Mouse (Mus musculus) forebrain, embryonic 11.5 days (tissue): ENCODE measurements around the gene Prss30. TPM values are rescaled to one million over a fixed set of nuclear protein-coding genes. Genes with fewer than 3 reads are reported as not detected.

Experiments used
- ATAC-seq: fragments of 200-750 bp; cut with Nextera tagmentation; replicated peaks from 2 replicates; pipeline ENCODE4 v1.8.0; 2017; ENCODE audit warnings: moderate TSS enrichment; ENCODE audit not compliant: low FRiP score
- DNase-seq: peaks from one replicate; pipeline ENCODE4 v3.0.0-alpha.2; 2017; ENCODE audit warnings: low spot score
- H3K27ac ChIP-seq: fragments of 300-500 bp; sonication (generic); 2 replicates; pipeline ENCODE4 v1.5.1; 2014; ENCODE audit warnings: low read depth, low read length
- H3K27me3 ChIP-seq: fragments of 300-500 bp; sonication (generic); 2 replicates; pipeline ENCODE4 v1.6.1; 2014; ENCODE audit warnings: mild to moderate bottlenecking, low read length, mixed read lengths; ENCODE audit not compliant: control insufficient read depth, insufficient read depth
- H3K36me3 ChIP-seq: fragments of 300-500 bp; sonication (generic); 2 replicates; pipeline ENCODE4 v1.6.1; 2014; ENCODE audit warnings: mild to moderate bottlenecking, low read length, moderate library complexity, mixed read lengths; ENCODE audit not compliant: control insufficient read depth, insufficient read depth
- H3K4me1 ChIP-seq: fragments of 300-500 bp; sonication (generic); replicated peaks from 2 replicates; pipeline ENCODE4 v1.6.1; 2014; ENCODE audit warnings: low read length, mixed read lengths; ENCODE audit not compliant: control insufficient read depth, insufficient read depth
- H3K4me2 ChIP-seq: fragments of 300-500 bp; sonication (generic); 2 replicates; pipeline ENCODE4 v1.6.1; 2014; ENCODE audit warnings: low read depth, mild to moderate bottlenecking, low read length, moderate library complexity, mixed read lengths; ENCODE audit not compliant: severe bottlenecking
- H3K4me3 ChIP-seq: fragments of 300-500 bp; sonication (generic); 2 replicates; pipeline ENCODE4 v1.5.1; 2014; ENCODE audit warnings: low read depth, low read length
- H3K9ac ChIP-seq: fragments of 300-500 bp; sonication (generic); 2 replicates; pipeline ENCODE4 v1.6.1; 2014; ENCODE audit warnings: low read length
- H3K9me3 ChIP-seq: fragments of 300-500 bp; sonication (generic); 2 replicates; pipeline ENCODE4 v1.6.1; 2016; ENCODE audit warnings: low read length, mixed read lengths; ENCODE audit not compliant: control insufficient read depth
- WGBS: fragments of 180-500 bp; shearing (Covaris S2); extraction: QIAGEN DNeasy Blood & Tissue Kit; methylation state at CpG from one replicate; pipeline ENCODE4 v1.1.7; 2014; 5-methylcytosine and 5-hydroxymethylcytosine counted together
- polyA plus RNA-seq: library from polyadenylated mRNA; unstranded; fragments of >200 nt; fragmentation: Nextera tagmentation; extraction: Ambion mirVana; gene quantifications from 2 replicates; pipeline ENCODE4 v1.2.1, GENCODE M21; 2014

Gene Prss30
- polyA plus RNA-seq, 1 experiment from 2014 or later: not detected

DNA sequence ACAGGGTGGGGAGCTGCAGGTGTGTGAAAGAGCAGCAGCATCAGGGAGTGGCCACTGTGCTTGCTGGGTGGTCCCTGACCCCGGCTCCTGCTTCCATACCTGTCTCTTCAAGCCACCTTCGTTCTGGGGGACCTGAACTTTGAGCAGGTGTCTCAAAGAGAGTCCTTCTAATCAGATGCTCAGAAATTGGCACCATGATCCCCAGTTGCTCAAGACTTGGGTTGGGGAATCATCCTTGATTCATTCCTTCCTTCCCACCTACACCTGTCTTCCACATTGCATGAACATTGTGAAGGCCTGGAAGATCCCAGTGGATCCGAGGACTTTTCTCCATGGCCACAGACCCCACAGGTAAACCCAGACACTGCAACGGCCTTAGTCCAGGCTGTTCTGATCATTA lies 27.7 kb upstream of the Prss30 start:
- 81% methylated on average over 4 of the region's 4 CpGs for WGBS

DNA sequence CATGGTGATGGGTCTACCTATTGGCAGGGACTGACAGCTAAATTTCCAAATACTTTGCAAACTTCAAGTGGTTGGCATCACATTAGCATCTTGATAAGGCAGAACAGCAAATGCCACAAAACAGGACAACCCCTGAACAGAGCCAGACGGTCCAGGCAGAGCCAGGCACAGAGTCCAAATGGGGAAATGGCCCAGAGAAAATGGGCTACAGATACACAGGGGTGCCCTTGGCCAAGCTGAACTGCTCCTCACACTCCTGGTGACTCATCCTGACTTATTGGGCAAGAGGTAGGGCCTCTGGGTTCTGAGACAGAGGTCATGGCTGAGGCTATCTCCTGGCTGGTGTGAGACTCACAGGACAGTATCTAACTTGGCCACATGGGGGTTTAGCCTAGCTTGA lies 27.0 kb upstream of the Prss30 start:
- Histone ChIP-seq H3K9ac (no peak overlapping the region), H3K27me3 (no peaks in the 10 kb centered on the region), H3K36me3 (no peaks in the 10 kb centered on the region), H3K9me3 (no peaks in the 10 kb centered on the region), H3K4me2 (no peak overlapping the region), H3K4me1 (no peaks in the 10 kb centered on the region), H3K4me3 (no peak overlapping the region), H3K27ac (no peak overlapping the region)
- WGBS: 71% methylated on average over 1 of the region's 1 CpGs
- ATAC-seq: no peak
- DNase-seq: no peak

More for the DNA sequence above, 27.7 kb upstream of the Prss30 start:
- Histone ChIP-seq H3K9ac (no peak overlapping the region), H3K4me2 (no peak overlapping the region), H3K9me3 (no peaks in the 10 kb centered on the region), H3K4me1 (no peaks in the 10 kb centered on the region), H3K36me3 (no peaks in the 10 kb centered on the region), H3K4me3 (no peak overlapping the region), H3K27ac (no peak overlapping the region), H3K27me3 (no peaks in the 10 kb centered on the region)
- no peak for ATAC-seq
- DNase-seq: no peak

DNA sequence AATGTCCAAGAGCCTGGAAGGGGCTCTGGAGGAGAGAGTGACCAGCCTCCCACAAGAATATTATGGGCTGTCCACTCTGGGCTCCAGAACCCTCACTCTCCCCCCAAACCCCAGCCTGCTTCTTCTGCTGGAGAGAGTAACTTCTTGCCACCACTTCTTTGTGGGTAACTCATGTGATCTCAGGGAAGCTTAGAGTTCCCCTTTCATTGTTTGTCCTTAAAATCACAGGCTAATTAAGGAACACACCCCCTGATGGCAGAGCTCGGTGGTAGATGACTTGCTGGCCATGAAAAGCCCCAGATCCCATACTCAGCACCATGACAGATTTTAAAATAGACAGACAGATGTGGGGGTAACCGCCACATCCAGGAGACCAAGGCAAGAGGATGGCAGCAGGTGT lies 26.6 kb upstream of the Prss30 start:
- DNase-seq (no peak), ATAC-seq (no peak)
- Histone ChIP-seq H3K9ac (no peak overlapping the region), H3K36me3 (no peaks in the 10 kb centered on the region), H3K27me3 (no peaks in the 10 kb centered on the region), H3K4me3 (no peak overlapping the region), H3K27ac (no peak overlapping the region), H3K4me1 (no peaks in the 10 kb centered on the region), H3K4me2 (no peak overlapping the region), H3K9me3 (no peaks in the 10 kb centered on the region)
- WGBS: 46% methylated on average over 2 of the region's 2 CpGs

DNA sequence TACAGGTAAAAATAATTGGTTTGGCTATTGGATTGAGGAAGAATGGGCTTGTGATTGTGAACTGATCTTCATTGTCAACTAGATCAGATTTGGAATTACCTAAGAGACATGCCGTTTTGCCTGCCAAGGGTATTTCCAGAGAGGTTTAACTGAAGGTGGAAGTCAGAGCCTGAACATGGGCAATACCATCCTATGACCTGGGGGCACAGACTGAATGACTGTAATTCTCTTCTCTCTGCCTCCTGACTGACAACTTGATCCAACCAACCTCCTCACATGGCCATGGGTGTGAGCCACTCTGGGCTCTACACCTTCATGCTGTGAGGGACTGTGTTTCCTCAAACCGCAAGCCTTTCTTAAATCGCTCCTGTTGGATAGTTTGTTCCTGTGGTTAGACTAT lies 24.7 kb upstream of the Prss30 start:
- 90% methylated on average over 3 of the region's 3 CpGs for WGBS
- Histone ChIP-seq H3K4me3 (no peak overlapping the region), H3K9ac (no peak overlapping the region), H3K4me1 (no peaks in the 10 kb centered on the region), H3K9me3 (no peaks in the 10 kb centered on the region), H3K27me3 (no peaks in the 10 kb centered on the region), H3K36me3 (no peaks in the 10 kb centered on the region), H3K27ac (no peak overlapping the region), H3K4me2 (no peak overlapping the region)
- ATAC-seq (no peak), DNase-seq (no peak)

DNA sequence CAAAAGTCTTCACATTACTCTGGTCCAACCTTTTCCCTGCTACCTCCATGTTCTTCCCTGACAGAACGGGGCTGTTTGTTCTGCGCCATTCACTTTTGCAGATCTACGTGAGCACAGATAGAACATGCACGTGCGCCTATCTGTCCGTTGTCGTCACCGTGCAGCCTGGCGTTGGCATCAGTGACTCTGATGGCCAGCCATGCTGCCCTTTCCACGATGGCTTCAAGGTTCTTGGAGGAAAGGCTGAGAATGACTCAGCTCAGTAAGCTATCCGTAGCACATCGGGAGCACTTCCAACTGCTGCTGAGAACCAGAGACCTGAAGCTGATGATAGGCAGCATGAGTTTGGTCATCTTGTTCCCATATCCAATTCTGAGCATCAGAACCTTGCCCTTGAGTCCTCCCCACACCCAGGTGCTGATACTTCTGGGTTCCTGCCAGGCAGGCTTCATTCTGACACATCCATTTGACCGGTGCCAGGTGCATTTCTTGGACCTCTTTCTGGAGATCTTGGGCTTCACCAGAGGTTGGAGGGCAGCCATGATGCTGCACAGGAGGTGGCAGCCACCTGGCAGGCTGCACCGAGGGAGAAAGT lies 23.8 kb upstream of the Prss30 start:
- no peak overlapping the region for H3K4me3 ChIP-seq
- no peaks in the 10 kb centered on the region for H3K4me1 ChIP-seq
- H3K9me3 ChIP-seq: no peaks in the 10 kb centered on the region
- no peaks in the 10 kb centered on the region for H3K27me3 ChIP-seq
- no peak overlapping the region for H3K27ac ChIP-seq
- no peak for ATAC-seq
- no peak overlapping the region for H3K9ac ChIP-seq
- WGBS: 92% methylated on average over 14 of the region's 14 CpGs
- DNase-seq: no peak
- no peak overlapping the region for H3K4me2 ChIP-seq
- H3K36me3 ChIP-seq: no peaks in the 10 kb centered on the region

DNA sequence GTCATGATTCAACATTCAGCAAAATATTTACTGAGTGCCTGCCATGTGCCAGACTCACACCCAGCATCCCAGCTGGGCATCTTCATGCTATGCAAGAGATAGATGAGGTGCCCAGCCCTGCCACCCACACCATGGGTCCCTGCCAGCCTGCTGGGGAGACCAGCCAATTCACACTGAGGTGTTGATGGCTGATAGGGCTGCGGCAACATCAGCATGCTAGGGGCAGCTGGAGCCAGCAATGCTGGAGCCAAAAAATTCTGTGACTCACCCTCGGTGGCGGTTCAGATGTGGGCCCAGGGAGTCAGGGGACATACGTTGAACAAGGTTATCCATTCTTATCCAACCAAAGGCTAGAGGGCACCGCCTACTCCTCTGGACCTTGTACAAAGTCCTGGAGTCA lies 20.0 kb upstream of the Prss30 start:
- H3K27ac ChIP-seq: no peak overlapping the region
- ATAC-seq: no peak
- H3K4me2 ChIP-seq: no peak overlapping the region
- no peak overlapping the region for H3K4me3 ChIP-seq
- no peaks in the 10 kb centered on the region for H3K4me1 ChIP-seq
- 86% methylated on average over 5 of the region's 5 CpGs for WGBS
- H3K9ac ChIP-seq: no peak overlapping the region
- H3K36me3 ChIP-seq: no peaks in the 10 kb centered on the region
- no peak for DNase-seq
- no peaks in the 10 kb centered on the region for H3K9me3 ChIP-seq
- H3K27me3 ChIP-seq: no peaks in the 10 kb centered on the region

DNA sequence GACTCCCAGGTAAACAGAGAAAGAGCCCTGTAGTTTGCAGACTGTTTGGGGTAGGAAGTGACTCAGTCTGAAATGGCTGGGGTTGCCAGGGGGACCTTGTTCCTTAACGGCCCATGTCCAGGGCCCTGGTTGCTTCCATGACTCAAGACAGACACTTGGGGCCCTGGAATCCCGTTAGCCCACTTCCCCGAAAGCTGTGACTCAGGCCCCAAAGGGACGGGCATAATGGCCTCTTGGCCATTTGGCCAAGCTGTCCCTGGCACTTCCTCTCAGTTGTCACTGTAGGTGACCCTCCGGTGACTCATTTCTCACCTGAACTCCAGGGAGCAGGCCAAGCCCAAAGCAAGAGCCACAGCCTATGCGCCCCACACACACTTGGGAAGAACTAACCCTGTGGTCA lies 18.0 kb upstream of the Prss30 start:
- H3K9ac ChIP-seq: no peak overlapping the region
- H3K27ac ChIP-seq: no peak overlapping the region
- no peaks in the 10 kb centered on the region for H3K36me3 ChIP-seq
- 78% methylated on average over 6 of the region's 6 CpGs for WGBS
- H3K27me3 ChIP-seq: no peaks in the 10 kb centered on the region
- no peaks in the 10 kb centered on the region for H3K9me3 ChIP-seq
- H3K4me3 ChIP-seq: no peak overlapping the region
- no peak overlapping the region for H3K4me2 ChIP-seq
- H3K4me1 ChIP-seq: 0 out of 2 replicates have a peak, but pooled peaks cover 3% of the 10 kb centered on the region
- ATAC-seq (no peak), DNase-seq (no peak)

DNA sequence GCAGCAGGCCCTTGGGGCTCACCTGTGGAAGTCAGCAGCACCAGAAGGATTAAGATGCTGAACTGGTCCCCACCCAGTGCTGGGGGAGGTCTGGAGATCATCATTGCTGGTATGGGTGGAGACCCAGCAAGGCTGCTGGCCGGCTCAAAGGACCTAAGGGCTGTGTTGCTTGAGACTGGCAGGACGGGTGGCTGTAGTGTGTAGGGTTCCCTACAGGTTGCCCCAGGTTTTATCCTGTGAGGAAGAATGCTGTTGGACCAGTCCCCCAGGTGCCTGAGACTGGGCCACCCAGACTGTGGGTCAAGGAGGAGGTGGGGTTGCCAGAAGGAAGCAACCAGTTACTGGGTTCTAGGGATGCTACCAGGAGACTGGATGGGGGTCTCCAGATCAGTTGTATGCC lies 17.5 kb upstream of the Prss30 start, which contains the start of gene Prss22:
Prss22 (minus strand) TSS at position 200 of the 400 bp plus-strand sequence.
- DNase-seq (no peak), ATAC-seq (no peak)
- WGBS: 56% methylated on average over 2 of the region's 2 CpGs
- H3K4me1 ChIP-seq: 0 out of 2 replicates have a peak, but pooled peaks cover 3% of the 10 kb centered on the region
- no peaks in the 10 kb centered on the region for H3K36me3 ChIP-seq
- no peak within 1 kb of the TSS for H3K9ac ChIP-seq
- no peaks in the 10 kb centered on the region for H3K27me3 ChIP-seq
- no peak within 1 kb of the TSS for H3K27ac ChIP-seq
- H3K4me3 ChIP-seq: no peak within 1 kb of the TSS
- H3K9me3 ChIP-seq: no peaks in the 10 kb centered on the region
- H3K4me2 ChIP-seq: no peak within 1 kb of the TSS

DNA sequence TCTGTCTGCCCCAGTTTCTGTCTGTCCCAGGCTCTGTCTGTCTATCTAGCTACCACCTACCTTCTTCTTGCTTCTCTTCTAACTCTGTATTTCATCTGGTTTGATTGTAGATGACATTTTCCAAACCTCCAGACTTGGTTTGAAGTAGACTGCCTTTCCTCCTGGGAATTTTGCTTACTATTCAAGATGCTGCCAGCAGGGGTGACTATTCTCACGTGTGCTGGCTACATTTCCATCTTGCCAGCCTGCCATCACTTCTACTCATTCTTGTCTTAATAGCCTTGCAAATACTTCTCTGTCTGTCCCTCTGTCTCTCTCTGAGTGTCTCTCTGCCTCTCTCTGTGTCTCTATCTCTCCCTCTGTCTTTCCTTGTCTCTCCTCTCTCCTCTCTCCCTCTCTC lies 15.1 kb upstream of the Prss30 start:
- no peak overlapping the region for H3K4me3 ChIP-seq
- H3K36me3 ChIP-seq: no peaks in the 10 kb centered on the region
- ATAC-seq (no peak), DNase-seq (no peak)
- no peak overlapping the region for H3K4me2 ChIP-seq
- no peak overlapping the region for H3K27ac ChIP-seq
- 0 out of 2 replicates have a peak, but pooled peaks cover 3% of the 10 kb centered on the region for H3K4me1 ChIP-seq
- no peak overlapping the region for H3K9ac ChIP-seq
- 22% methylated on average over 1 of the region's 1 CpGs for WGBS
- no peaks in the 10 kb centered on the region for H3K27me3 ChIP-seq
- H3K9me3 ChIP-seq: no peaks in the 10 kb centered on the region
